Mouse (Mus musculus) erythroblast, embryonic 14.5 days (primary cell): ENCODE data around the gene Tle6. TPM values are rescaled to one million over a fixed set of nuclear protein-coding genes. Genes with fewer than 3 reads are reported as not detected.

Experiments used
- H3K27me3 ChIP-seq: 2 replicates; pipeline ENCODE4 v1.6.1; 2012; ENCODE audit warnings: inconsistent platforms; ENCODE audit not compliant: control insufficient read depth
- H3K36me3 ChIP-seq: 2 replicates; pipeline ENCODE4 v1.6.1; 2012; ENCODE audit warnings: mild to moderate bottlenecking, inconsistent platforms; ENCODE audit not compliant: control insufficient read depth
- H3K4me1 ChIP-seq: 2 replicates; pipeline ENCODE4 v1.6.1; 2012; ENCODE audit warnings: inconsistent platforms; ENCODE audit not compliant: control insufficient read depth
- H3K4me3 ChIP-seq: replicated peaks from 2 replicates; pipeline ENCODE3; 2012; ENCODE audit warnings: moderate library complexity, mild to moderate bottlenecking, inconsistent platforms
- H3K9me3 ChIP-seq: 2 replicates; pipeline ENCODE4 v1.6.1; 2012; ENCODE audit warnings: low read length, inconsistent platforms, mixed read lengths; ENCODE audit not compliant: control insufficient read depth
- GATA1 ChIP-seq: IDR thresholded peaks from 2 replicates; pipeline ENCODE4 v1.6.1; 2012; ENCODE audit warnings: low read length, inconsistent platforms, mixed read lengths
- TAL1 ChIP-seq: IDR thresholded peaks from 3 replicates; pipeline ENCODE4 v1.6.1; 2012; ENCODE audit warnings: low read length, inconsistent platforms, mixed read lengths
- polyA plus RNA-seq: library from polyadenylated mRNA; stranded (reverse); fragments of >175 nt; gene quantifications from 2 replicates; pipeline ENCODE4 v1.2.3, GENCODE M21; 2012

Gene Tle6
- polyA plus RNA-seq, 1 experiment: 0.27 TPM

GRCm38 (mm10) chr10:81596611-81597010 lies 4.3 kb downstream of the Tle6 start:
- no peak for TF ChIP-seq GATA1
- TF ChIP-seq TAL1: no peak
- Histone ChIP-seq H3K4me1 (peaks cover 27% of the 10 kb centered on the region), H3K4me3 (no peak overlapping the region)

GRCm38 (mm10) chr10:81595599-81595998 lies 5.3 kb downstream of the Tle6 start:
- Histone ChIP-seq H3K9me3 (no peaks in the 10 kb centered on the region), H3K36me3 (no peaks in the 10 kb centered on the region), H3K4me1 (peaks cover 17% of the 10 kb centered on the region), H3K27me3 (peaks cover 65% of the 10 kb centered on the region), H3K4me3 (no peak overlapping the region)
- TF ChIP-seq TAL1: no peak
- TF ChIP-seq GATA1: no peak

More at GRCm38 (mm10) chr10:81596611-81597010, 4.3 kb downstream of the Tle6 start:
- H3K36me3 ChIP-seq: no peaks in the 10 kb centered on the region
- H3K9me3 ChIP-seq: no peaks in the 10 kb centered on the region
- peaks cover 64% of the 10 kb centered on the region for H3K27me3 ChIP-seq

GRCm38 (mm10) chr10:81593935-81594334 lies 6.9 kb downstream of the Tle6 start:
- no peak overlapping the region for H3K4me3 ChIP-seq
- H3K36me3 ChIP-seq: no peaks in the 10 kb centered on the region
- H3K4me1 ChIP-seq: peaks cover 6% of the 10 kb centered on the region; the same call in 1 of the 2 replicates
- no peak for TF ChIP-seq GATA1
- no peak for TF ChIP-seq TAL1
- peaks cover 58% of the 10 kb centered on the region for H3K27me3 ChIP-seq
- H3K9me3 ChIP-seq: no peaks in the 10 kb centered on the region

- peaks cover 6% of the 10 kb centered on the region; the same call in 1 of the 2 replicates for H3K4me1 ChIP-seq
- H3K9me3 ChIP-seq: no peaks in the 10 kb centered on the region
- no peaks in the 10 kb centered on the region for H3K36me3 ChIP-seq
- H3K4me3 ChIP-seq: no peak overlapping the region
- TF ChIP-seq GATA1 (no peak), TAL1 (no peak)
- H3K27me3 ChIP-seq: peaks cover 53% of the 10 kb centered on the region
Observed at GRCm38 (mm10) chr10:81593223-81593622, 7.7 kb downstream of the Tle6 start.

GRCm38 (mm10) chr10:81592631-81593030 lies 8.2 kb downstream of the Tle6 start:
- Histone ChIP-seq H3K9me3 (no peaks in the 10 kb centered on the region), H3K4me1 (peaks cover 6% of the 10 kb centered on the region; the same call in 1 of the 2 replicates), H3K27me3 (peaks cover 47% of the 10 kb centered on the region), H3K36me3 (no peaks in the 10 kb centered on the region), H3K4me3 (no peak overlapping the region)
- TF ChIP-seq TAL1 (no peak), GATA1 (no peak)

- H3K4me3 ChIP-seq: no peak overlapping the region
- peaks cover 42% of the 10 kb centered on the region for H3K27me3 ChIP-seq
- peaks cover 3% of the 10 kb centered on the region for H3K4me1 ChIP-seq
- H3K36me3 ChIP-seq: peaks cover 2% of the 10 kb centered on the region; the same call in 1 of the 2 replicates
- TF ChIP-seq TAL1: no peak
- no peak for TF ChIP-seq GATA1
- H3K9me3 ChIP-seq: no peaks in the 10 kb centered on the region
Observed at GRCm38 (mm10) chr10:81591846-81592245, 9.0 kb downstream of the Tle6 start.

GRCm38 (mm10) chr10:81588739-81589138 lies 12.1 kb downstream of the Tle6 start:
- Histone ChIP-seq H3K36me3 (peaks cover 3% of the 10 kb centered on the region; the same call in 1 of the 2 replicates), H3K9me3 (no peaks in the 10 kb centered on the region), H3K27me3 (peaks cover 13% of the 10 kb centered on the region), H3K4me3 (no peak overlapping the region), H3K4me1 (peaks cover 2% of the 10 kb centered on the region)
- no peak for TF ChIP-seq TAL1
- no peak for TF ChIP-seq GATA1

GRCm38 (mm10) chr10:81583347-81583746 lies 17.5 kb downstream of the Tle6 start:
- Histone ChIP-seq H3K36me3 (peaks cover 3% of the 10 kb centered on the region; the same call in 1 of the 2 replicates), H3K4me3 (no peak overlapping the region), H3K27me3 (peaks cover 47% of the 10 kb centered on the region), H3K9me3 (no peaks in the 10 kb centered on the region), H3K4me1 (peaks cover 4% of the 10 kb centered on the region)
- TF ChIP-seq GATA1 (no peak), TAL1 (no peak)

- Histone ChIP-seq H3K27me3 (peaks cover 63% of the 10 kb centered on the region), H3K36me3 (no peaks in the 10 kb centered on the region; the same call in 1 of the 2 replicates), H3K9me3 (no peaks in the 10 kb centered on the region), H3K4me1 (peaks cover 13% of the 10 kb centered on the region), H3K4me3 (no peak overlapping the region)
- TF ChIP-seq TAL1 (no peak), GATA1 (no peak)
Observed at GRCm38 (mm10) chr10:81580441-81581070, 20.3 kb downstream of the Tle6 start.
